Mouse (Mus musculus) midbrain, embryonic 11.5 days (tissue): ENCODE measurements around the gene Pdia3. TPM values are rescaled to one million over a fixed set of nuclear protein-coding genes. Genes with fewer than 3 reads are reported as not detected.

Source experiments
- ATAC-seq: fragments of 200-750 bp; cut with Nextera tagmentation; 2 replicates; pipeline ENCODE4 v1.8.0; 2017; ENCODE audit warnings: moderate TSS enrichment, moderate library complexity; ENCODE audit not compliant: low FRiP score
- DNase-seq: peaks from one replicate; pipeline ENCODE4 v3.0.0; 2015; ENCODE audit warnings: low spot score; ENCODE audit errors: missing footprints
- H3K27ac ChIP-seq: fragments of 300-500 bp; sonication (generic); 2 replicates; pipeline ENCODE4 v1.5.1; 2014; ENCODE audit warnings: low read depth, low read length
- H3K27me3 ChIP-seq: fragments of 300-500 bp; sonication (generic); 2 replicates; pipeline ENCODE4 v1.6.1; 2014; ENCODE audit warnings: mild to moderate bottlenecking, low read length, moderate library complexity, mixed read lengths; ENCODE audit not compliant: control insufficient read depth, insufficient read depth
- H3K36me3 ChIP-seq: fragments of 300-500 bp; sonication (generic); 2 replicates; pipeline ENCODE4 v1.6.1; 2014; ENCODE audit warnings: mild to moderate bottlenecking, low read length, moderate library complexity, mixed read lengths; ENCODE audit not compliant: control insufficient read depth, insufficient read depth
- H3K4me1 ChIP-seq: fragments of 300-500 bp; sonication (generic); 2 replicates; pipeline ENCODE4 v1.6.1; 2014; ENCODE audit warnings: low read length; ENCODE audit not compliant: control insufficient read depth, insufficient read depth
- H3K4me2 ChIP-seq: fragments of 300-500 bp; sonication (generic); 2 replicates; pipeline ENCODE4 v1.6.1; 2014; ENCODE audit warnings: mild to moderate bottlenecking, moderate library complexity
- H3K4me3 ChIP-seq: fragments of 300-500 bp; sonication (generic); 2 replicates; pipeline ENCODE4 v1.5.1; 2014; ENCODE audit warnings: low read depth, low read length
- H3K9ac ChIP-seq: fragments of 300-500 bp; sonication (generic); 2 replicates; pipeline ENCODE4 v1.6.1; 2014; ENCODE audit warnings: low read length
- H3K9me3 ChIP-seq: fragments of 300-500 bp; sonication (generic); 2 replicates; pipeline ENCODE4 v1.6.1; 2016; ENCODE audit warnings: low read length; ENCODE audit not compliant: control insufficient read depth
- WGBS: fragments of 180-500 bp; shearing (Covaris S2); extraction: QIAGEN DNeasy Blood & Tissue Kit; methylation state at CpG from one replicate; pipeline ENCODE4 v1.1.7; 2014; 5-methylcytosine and 5-hydroxymethylcytosine counted together
- polyA plus RNA-seq: library from polyadenylated mRNA; unstranded; fragments of >200 nt; fragmentation: Nextera tagmentation; extraction: Ambion mirVana; gene quantifications from 2 replicates; pipeline ENCODE4 v1.2.1, GENCODE M21; 2014

The Pdia3 gene
- polyA plus RNA-seq, 1 experiment from 2014 or later: 510 TPM

- no peak overlapping the region for H3K4me3 ChIP-seq
- no peaks in the 10 kb centered on the region for H3K9me3 ChIP-seq
- H3K9ac ChIP-seq: no peak overlapping the region
- no peak overlapping the region for H3K4me2 ChIP-seq
- H3K27ac ChIP-seq: no peak overlapping the region
- no peak for ATAC-seq
- no peak for DNase-seq
- peaks cover 20% of the 10 kb centered on the region; the same call in 1 of the 2 replicates for H3K36me3 ChIP-seq
- 76% methylated on average over 4 of the region's 4 CpGs for WGBS
- H3K4me1 ChIP-seq: peaks cover 9% of the 10 kb centered on the region
- H3K27me3 ChIP-seq: peaks cover 22% of the 10 kb centered on the region
Observed at GRCm38 (mm10) chr2:121439746-121440145, 26.2 kb downstream of the Pdia3 start.

- WGBS: 54% methylated on average over 5 of the region's 5 CpGs
- H3K36me3 ChIP-seq: peaks cover 12% of the 10 kb centered on the region; the same call in 1 of the 2 replicates
- no peak overlapping the region for H3K9ac ChIP-seq
- no peaks in the 10 kb centered on the region for H3K9me3 ChIP-seq
- no peak overlapping the region for H3K4me3 ChIP-seq
- H3K27me3 ChIP-seq: peaks cover 22% of the 10 kb centered on the region
- ATAC-seq (no peak), DNase-seq (no peak)
- H3K4me2 ChIP-seq: no peak overlapping the region; the same call in 1 of the 2 replicates
- peaks cover 9% of the 10 kb centered on the region for H3K4me1 ChIP-seq
- H3K27ac ChIP-seq: no peak overlapping the region
Observed at GRCm38 (mm10) chr2:121440834-121441605, 27.4 kb downstream of the Pdia3 start.

GRCm38 (mm10) chr2:121441800-121442199 lies 28.2 kb downstream of the Pdia3 start:
- Histone ChIP-seq H3K4me3 (peak overlapping the region; percentile 33; the same call in 1 of the 2 replicates), H3K9ac (peak overlapping the region; percentile 40; the same call in 1 of the 2 replicates), H3K9me3 (no peaks in the 10 kb centered on the region), H3K4me1 (peaks cover 9% of the 10 kb centered on the region), H3K27ac (no peak overlapping the region), H3K36me3 (peaks cover 11% of the 10 kb centered on the region; the same call in 1 of the 2 replicates), H3K27me3 (peaks cover 22% of the 10 kb centered on the region), H3K4me2 (peak overlapping the region; percentile 63)
- 9% methylated on average over 11 of the region's 11 CpGs for WGBS
- ATAC-seq (no peak), DNase-seq (no peak)

- Histone ChIP-seq H3K4me1 (peaks cover 9% of the 10 kb centered on the region), H3K36me3 (peaks cover 7% of the 10 kb centered on the region; the same call in 1 of the 2 replicates), H3K27ac (no peak overlapping the region), H3K9me3 (no peaks in the 10 kb centered on the region), H3K27me3 (peaks cover 22% of the 10 kb centered on the region), H3K4me2 (peak overlapping the region; percentile 63), H3K9ac (peak overlapping the region; percentile 40), H3K4me3 (peak overlapping the region; percentile 33)
- 2% methylated on average over 30 of the region's 30 CpGs for WGBS
- ATAC-seq (peak; percentile 69; the same call in 1 of the 2 replicates), DNase-seq (peak; percentile 90)
Observed at GRCm38 (mm10) chr2:121442259-121443067, 28.9 kb downstream of the Pdia3 start.

- DNase-seq (no peak), ATAC-seq (no peak)
- H3K27me3 ChIP-seq: peaks cover 22% of the 10 kb centered on the region
- peaks cover 9% of the 10 kb centered on the region for H3K4me1 ChIP-seq
- H3K9me3 ChIP-seq: no peaks in the 10 kb centered on the region
- H3K36me3 ChIP-seq: peaks cover 4% of the 10 kb centered on the region; the same call in 1 of the 2 replicates
- H3K9ac ChIP-seq: no peak overlapping the region
- H3K27ac ChIP-seq: no peak overlapping the region
- WGBS: 22% methylated on average over 8 of the region's 8 CpGs
- H3K4me3 ChIP-seq: no peak overlapping the region
- peak overlapping the region; percentile 63; the same call in 1 of the 2 replicates for H3K4me2 ChIP-seq
Observed at GRCm38 (mm10) chr2:121443068-121443349, 29.4 kb downstream of the Pdia3 start.

GRCm38 (mm10) chr2:121444178-121444577 lies 30.6 kb downstream of the Pdia3 start, which contains the start of gene Ell3:
Ell3 (minus strand) TSS chr2:121444278.
- H3K4me3 ChIP-seq: no peak within 1 kb of the TSS
- H3K4me2 ChIP-seq: no peak within 1 kb of the TSS
- DNase-seq (no peak), ATAC-seq (no peak)
- no peaks in the 10 kb centered on the region for H3K9me3 ChIP-seq
- H3K27me3 ChIP-seq: peaks cover 22% of the 10 kb centered on the region
- H3K36me3 ChIP-seq: no peaks in the 10 kb centered on the region
- H3K9ac ChIP-seq: no peak within 1 kb of the TSS
- H3K27ac ChIP-seq: no peak within 1 kb of the TSS
- H3K4me1 ChIP-seq: peaks cover 11% of the 10 kb centered on the region
- 78% methylated on average over 1 of the region's 1 CpGs for WGBS

- no peak for ATAC-seq
- Histone ChIP-seq H3K9me3 (no peaks in the 10 kb centered on the region), H3K4me3 (no peak overlapping the region), H3K4me1 (peaks cover 12% of the 10 kb centered on the region), H3K27me3 (peaks cover 22% of the 10 kb centered on the region), H3K9ac (no peak overlapping the region), H3K36me3 (no peaks in the 10 kb centered on the region), H3K27ac (no peak overlapping the region), H3K4me2 (no peak overlapping the region)
- 87% methylated on average over 3 of the region's 3 CpGs for WGBS
- no peak for DNase-seq
Observed at GRCm38 (mm10) chr2:121445117-121445516, 31.5 kb downstream of the Pdia3 start.

GRCm38 (mm10) chr2:121446506-121446905 lies 32.9 kb downstream of the Pdia3 start:
- Histone ChIP-seq H3K9me3 (no peaks in the 10 kb centered on the region), H3K4me1 (peaks cover 20% of the 10 kb centered on the region), H3K36me3 (0 out of 2 replicates have a peak, but pooled peaks cover 4% of the 10 kb centered on the region), H3K4me2 (no peak overlapping the region), H3K9ac (no peak overlapping the region), H3K4me3 (no peak overlapping the region), H3K27ac (no peak overlapping the region), H3K27me3 (peaks cover 17% of the 10 kb centered on the region)
- 83% methylated on average over 4 of the region's 4 CpGs for WGBS
- DNase-seq (no peak), ATAC-seq (no peak)

GRCm38 (mm10) chr2:121447006-121447405 lies 33.4 kb downstream of the Pdia3 start:
- WGBS: 96% methylated on average over 3 of the region's 3 CpGs
- Histone ChIP-seq H3K9ac (no peak overlapping the region), H3K9me3 (no peaks in the 10 kb centered on the region), H3K4me1 (peaks cover 17% of the 10 kb centered on the region), H3K36me3 (0 out of 2 replicates have a peak, but pooled peaks cover 4% of the 10 kb centered on the region), H3K27me3 (peaks cover 12% of the 10 kb centered on the region), H3K27ac (no peak overlapping the region), H3K4me2 (no peak overlapping the region), H3K4me3 (no peak overlapping the region)
- DNase-seq: no peak
- no peak for ATAC-seq
